Mouse (Mus musculus) kidney, embryonic 16.5 days (tissue): Measurements from ENCODE around the gene Olfr1132. TPM values are rescaled to one million over a fixed set of nuclear protein-coding genes. Genes with fewer than 3 reads are reported as not detected.
"Not testable (repeated sequence)": the region's sequence is repeated elsewhere in the genome, so short reads cannot be mapped to it uniquely, and the experiment has no call there.

Experiments used
- ATAC-seq: fragments of 200-750 bp; cut with Nextera tagmentation; 2 replicates; pipeline ENCODE4 v1.8.0; 2017; ENCODE audit warnings: moderate TSS enrichment; ENCODE audit not compliant: low FRiP score, low TSS enrichment
- H3K27ac ChIP-seq: fragments of 300-500 bp; sonication (generic); 2 replicates; pipeline ENCODE4 v1.5.1; 2014; ENCODE audit warnings: low read length
- H3K27me3 ChIP-seq: fragments of 300-500 bp; sonication (generic); 2 replicates; pipeline ENCODE4 v1.6.1; 2014; ENCODE audit warnings: low read length, control low read depth, mixed read lengths; ENCODE audit not compliant: insufficient read depth
- H3K36me3 ChIP-seq: fragments of 300-500 bp; sonication (generic); 2 replicates; pipeline ENCODE4 v1.6.1; 2014; ENCODE audit warnings: low read length, control low read depth, mixed read lengths; ENCODE audit not compliant: insufficient read depth
- H3K4me1 ChIP-seq: fragments of 300-500 bp; sonication (generic); 2 replicates; pipeline ENCODE4 v1.6.1; 2014; ENCODE audit warnings: low read length, control low read depth, mixed read lengths; ENCODE audit not compliant: insufficient read depth
- H3K4me2 ChIP-seq: fragments of 300-500 bp; sonication (generic); replicated peaks from 2 replicates; pipeline ENCODE4 v1.6.1; 2014; ENCODE audit warnings: low read depth, low read length
- H3K4me3 ChIP-seq: fragments of 300-500 bp; sonication (generic); 2 replicates; pipeline ENCODE4 v1.5.1; 2014; ENCODE audit warnings: mild to moderate bottlenecking, low read length
- H3K9ac ChIP-seq: fragments of 300-500 bp; sonication (generic); replicated peaks from 2 replicates; pipeline ENCODE4 v1.6.1; 2014; ENCODE audit warnings: low read length
- H3K9me3 ChIP-seq: fragments of 300-500 bp; sonication (generic); 2 replicates; pipeline ENCODE4 v1.6.1; 2016; ENCODE audit warnings: low read length, control low read depth
- WGBS: fragments of 180-500 bp; shearing (Covaris S2); extraction: QIAGEN DNeasy Blood & Tissue Kit; methylation state at CpG from one replicate; pipeline ENCODE4 v1.1.7; 2014; 5-methylcytosine and 5-hydroxymethylcytosine counted together
- polyA plus RNA-seq: library from polyadenylated mRNA; unstranded; fragments of >200 nt; fragmentation: Nextera tagmentation; extraction: Ambion mirVana; gene quantifications from 2 replicates; pipeline ENCODE4 v1.2.1, GENCODE M21; 2015

Gene Olfr1132
- polyA plus RNA-seq = not detected in 2 replicates

GRCm38 (mm10) chr2:87637435-87637834 is at the start of gene Olfr1132:
Olfr1132 (minus strand) TSS chr2:87637535.
- no peak for ATAC-seq
- Histone ChIP-seq H3K4me3 (no peak within 1 kb of the TSS), H3K4me2 (no peak within 1 kb of the TSS), H3K9ac (no peak within 1 kb of the TSS), H3K9me3 (no peaks in the 10 kb centered on the region), H3K27ac (no peak within 1 kb of the TSS), H3K4me1 (no peaks in the 10 kb centered on the region), H3K36me3 (no peaks in the 10 kb centered on the region), H3K27me3 (no peaks in the 10 kb centered on the region)

DNA sequence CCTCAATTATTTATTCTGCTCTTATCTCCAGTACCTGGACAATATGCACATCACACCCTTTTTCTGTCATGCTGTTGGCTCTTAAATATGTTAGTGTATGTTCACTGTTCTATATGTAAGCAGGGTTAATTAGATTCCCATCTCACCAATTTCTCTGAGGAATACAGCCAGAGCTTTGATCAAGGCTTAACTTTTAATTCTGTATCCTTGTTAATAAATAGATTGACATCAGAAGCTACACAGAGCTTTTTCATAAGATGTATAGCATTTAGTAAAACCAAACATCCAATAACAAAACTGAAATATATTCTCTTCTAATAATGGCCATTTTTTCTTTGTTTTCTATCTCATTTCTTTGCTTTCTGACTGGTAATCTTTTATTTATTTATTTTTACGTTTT is 36.2 kb upstream of the Olfr1132 start, which contains the start of gene Olfr1135:
TSS of gene Olfr1135 (minus strand) at position 101 of the 400 bp plus-strand sequence.
- Histone ChIP-seq H3K9ac (no peak within 1 kb of the TSS), H3K4me1 (no peaks in the 10 kb centered on the region), H3K4me3 (no peak within 1 kb of the TSS), H3K4me2 (no peak within 1 kb of the TSS), H3K27ac (no peak within 1 kb of the TSS), H3K9me3 (no peaks in the 10 kb centered on the region), H3K27me3 (no peaks in the 10 kb centered on the region), H3K36me3 (no peaks in the 10 kb centered on the region)
- WGBS = 14% methylated on average over 1 of the region's 1 CpGs
- no peak for ATAC-seq

GRCm38 (mm10) chr2:87658360-87658759 is 21.0 kb upstream of the Olfr1132 start, which contains the start of gene Olfr1134:
Olfr1134 (minus strand) TSS chr2:87658460.
- WGBS = 80% methylated on average over 2 of the region's 2 CpGs
- no peaks in the 10 kb centered on the region for H3K4me1 ChIP-seq
- H3K9ac ChIP-seq = no peak within 1 kb of the TSS
- H3K9me3 ChIP-seq = no peaks in the 10 kb centered on the region
- H3K4me3 ChIP-seq = no peak within 1 kb of the TSS
- no peaks in the 10 kb centered on the region for H3K36me3 ChIP-seq
- no peak within 1 kb of the TSS for H3K4me2 ChIP-seq
- ATAC-seq = no peak
- no peak within 1 kb of the TSS for H3K27ac ChIP-seq
- H3K27me3 ChIP-seq = no peaks in the 10 kb centered on the region

DNA sequence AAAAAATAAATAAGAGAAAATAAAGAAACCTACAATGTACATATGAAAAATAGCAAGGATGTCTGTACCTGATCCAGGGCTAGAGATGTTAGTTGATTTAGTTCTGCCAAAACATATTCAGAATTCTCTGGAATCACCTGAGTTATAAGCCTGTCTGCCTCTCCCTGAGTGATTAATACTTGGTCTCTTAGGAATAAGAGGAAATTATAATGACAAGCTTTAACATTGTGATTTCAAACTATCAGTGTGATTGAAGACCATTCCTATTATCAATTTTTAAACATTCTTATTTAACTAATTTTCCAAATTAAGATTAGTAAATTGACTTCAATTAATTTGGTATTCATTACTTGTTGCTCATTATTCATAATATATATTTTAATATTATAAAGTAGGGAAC is 9.9 kb upstream of the Olfr1132 start, which contains the start of gene Olfr1133:
TSS of gene Olfr1133 (minus strand) at position 101 of the 400 bp plus-strand sequence.
- no peak within 1 kb of the TSS for H3K4me3 ChIP-seq
- H3K27me3 ChIP-seq = no peaks in the 10 kb centered on the region
- no peaks in the 10 kb centered on the region for H3K4me1 ChIP-seq
- no peak within 1 kb of the TSS for H3K27ac ChIP-seq
- no peak within 1 kb of the TSS for H3K9ac ChIP-seq
- ATAC-seq = no peak
- no peak within 1 kb of the TSS for H3K4me2 ChIP-seq
- H3K9me3 ChIP-seq = no peaks in the 10 kb centered on the region
- H3K36me3 ChIP-seq = no peaks in the 10 kb centered on the region

DNA sequence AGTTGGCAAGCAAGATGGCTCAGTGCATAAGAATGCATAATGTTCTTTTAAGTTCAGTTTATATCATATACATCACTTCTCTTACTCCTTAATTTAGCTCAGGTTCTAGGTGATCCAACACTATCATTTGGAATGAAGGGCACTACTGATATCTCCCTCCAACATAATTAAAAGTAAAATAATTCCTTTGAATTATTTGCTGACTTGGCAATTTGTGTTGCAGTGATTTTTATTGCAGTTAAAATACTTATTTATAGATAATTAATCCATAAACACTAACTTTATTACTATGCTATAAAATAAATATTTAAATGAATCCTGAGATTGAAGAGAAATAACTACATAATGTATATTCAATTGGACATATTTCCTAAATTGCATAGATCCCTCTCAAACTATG is 5.1 kb upstream of the Olfr1132 start:
- Histone ChIP-seq H3K4me1 (no peaks in the 10 kb centered on the region), H3K4me2 (no peak overlapping the region), H3K27me3 (no peaks in the 10 kb centered on the region), H3K9ac (no peak overlapping the region), H3K4me3 (no peak overlapping the region), H3K27ac (no peak overlapping the region), H3K36me3 (no peaks in the 10 kb centered on the region), H3K9me3 (no peaks in the 10 kb centered on the region)
- ATAC-seq = no peak

DNA sequence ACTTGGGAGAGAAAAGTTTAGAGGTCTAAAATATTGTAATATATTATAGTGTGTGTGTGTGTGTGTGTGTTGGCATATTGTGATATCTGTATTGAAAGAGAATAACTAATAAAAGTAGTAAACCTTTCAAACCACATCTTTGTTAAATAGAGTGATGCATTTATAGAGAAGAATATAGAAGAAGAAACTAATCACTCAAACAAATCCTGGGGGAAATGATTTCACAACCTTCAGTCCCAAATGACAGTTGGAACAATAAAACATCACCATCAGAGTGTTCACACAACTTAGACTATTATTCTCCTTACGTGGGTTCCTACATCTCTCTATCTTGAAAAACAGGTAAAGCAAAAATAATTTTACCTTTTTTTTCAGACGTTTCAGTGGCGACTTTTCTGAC is 10.5 kb downstream of the Olfr1132 start, which contains the start of gene Olfr1131:
TSS of gene Olfr1131 (plus strand) at position 301 of the 400 bp plus-strand sequence.
- Histone ChIP-seq H3K4me2 (no peak within 1 kb of the TSS), H3K27me3 (no peaks in the 10 kb centered on the region), H3K36me3 (no peaks in the 10 kb centered on the region), H3K27ac (no peak within 1 kb of the TSS), H3K4me3 (no peak within 1 kb of the TSS), H3K4me1 (no peaks in the 10 kb centered on the region), H3K9me3 (no peaks in the 10 kb centered on the region), H3K9ac (no peak within 1 kb of the TSS)
- 69% methylated on average over 3 of the region's 3 CpGs for WGBS
- no peak for ATAC-seq

GRCm38 (mm10) chr2:87605912-87606311 is 31.4 kb downstream of the Olfr1132 start, which contains the start of gene Olfr1130:
Olfr1130 (plus strand) TSS chr2:87606212.
- ATAC-seq, H3K4me1 ChIP-seq, H3K27ac ChIP-seq, H3K4me3 ChIP-seq, H3K4me2 ChIP-seq, H3K9ac ChIP-seq, H3K9me3 ChIP-seq, H3K27me3 ChIP-seq, H3K36me3 ChIP-seq: not testable (repeated sequence)

Other genes starting within 250 kb of the Olfr1132 start
- not detected in 2 replicates for gene Olfr1123, start 220.9 kb downstream of the Olfr1132 start, polyA plus RNA-seq
- 0.09 TPM in 1 of 2 replicates, not detected in the other for gene Olfr1124, start 207.3 kb downstream of the Olfr1132 start, polyA plus RNA-seq
- gene Olfr1126, start 183.6 kb downstream of the Olfr1132 start, polyA plus RNA-seq = not detected in 2 replicates
- not detected in 2 replicates for gene Pramel7, start 140.4 kb downstream of the Olfr1132 start, polyA plus RNA-seq
- not detected in 2 replicates for gene Pramel6, start 131.0 kb downstream of the Olfr1132 start, polyA plus RNA-seq
- gene Olfr153, start 105.7 kb downstream of the Olfr1132 start, polyA plus RNA-seq = not detected in 2 replicates
- not detected in 2 replicates for gene Olfr1128, start 92.0 kb downstream of the Olfr1132 start, polyA plus RNA-seq
- not detected in 2 replicates for gene Olfr1129, start 63.6 kb downstream of the Olfr1132 start, polyA plus RNA-seq
- not detected in 2 replicates for gene Olfr1130, start 31.3 kb downstream of the Olfr1132 start, polyA plus RNA-seq
- not detected in 2 replicates for gene Olfr1131, start 10.4 kb downstream of the Olfr1132 start, polyA plus RNA-seq
- gene Olfr1133, start 9.8 kb upstream of the Olfr1132 start, polyA plus RNA-seq = not detected in 2 replicates
- gene Olfr1134, start 20.9 kb upstream of the Olfr1132 start, polyA plus RNA-seq = not detected in 2 replicates
- not detected in 2 replicates for gene Olfr1135, start 36.1 kb upstream of the Olfr1132 start, polyA plus RNA-seq
- gene Olfr1136, start 56.4 kb upstream of the Olfr1132 start, polyA plus RNA-seq = not detected in 2 replicates
- gene Olfr1137, start 75.6 kb upstream of the Olfr1132 start, polyA plus RNA-seq = not detected in 2 replicates
- not detected in 2 replicates for gene Olfr1138, start 102.4 kb upstream of the Olfr1132 start, polyA plus RNA-seq
- gene Olfr1140, start 106.2 kb upstream of the Olfr1132 start, polyA plus RNA-seq = not detected in 2 replicates
- gene Olfr1141, start 116.5 kb upstream of the Olfr1132 start, polyA plus RNA-seq = not detected in 2 replicates
- not detected in 2 replicates for gene Olfr152, start 141.9 kb upstream of the Olfr1132 start, polyA plus RNA-seq
- gene Olfr1143, start 163.1 kb upstream of the Olfr1132 start, polyA plus RNA-seq = not detected in 2 replicates
- not detected in 2 replicates for gene Olfr1145, start 172.3 kb upstream of the Olfr1132 start, polyA plus RNA-seq
- not detected in 2 replicates for gene Olfr1148, start 193.0 kb upstream of the Olfr1132 start, polyA plus RNA-seq
- gene Olfr1150-ps1, start 206.5 kb upstream of the Olfr1132 start, polyA plus RNA-seq = not detected in 2 replicates
- gene Olfr1151, start 218.3 kb upstream of the Olfr1132 start, polyA plus RNA-seq = not detected in 2 replicates
- gene Olfr1152, start 229.0 kb upstream of the Olfr1132 start, polyA plus RNA-seq = 0.03 TPM in 1 of 2 replicates, not detected in the other